Mouse (Mus musculus) cerebellum, adult 2 months (tissue): ENCODE data around the gene Msgn1. TPM values are rescaled to one million over a fixed set of nuclear protein-coding genes. Genes with fewer than 3 reads are reported as not detected.

Source experiments
- DNase-seq, 2 experiments: peaks; one replicate each; pipeline ENCODE4 v3.0.0; 2021
- H3K27ac ChIP-seq: fragments of 200-500 bp; 2 replicates; pipeline ENCODE4 v1.5.1; 2012; ENCODE audit warnings: low read length, control low read depth, inconsistent platforms; ENCODE audit not compliant: insufficient read depth
- H3K27me3 ChIP-seq: fragments of 200-500 bp; 2 replicates; pipeline ENCODE4 v1.6.1; 2012; ENCODE audit warnings: inconsistent platforms, mild to moderate bottlenecking, low read length, moderate library complexity; ENCODE audit not compliant: control insufficient read depth, insufficient read depth
- H3K4me1 ChIP-seq: fragments of 200-500 bp; 2 replicates; pipeline ENCODE4 v1.6.1; 2011; ENCODE audit warnings: low read length; ENCODE audit not compliant: control insufficient read depth, insufficient read depth
- H3K4me3 ChIP-seq: fragments of 200-500 bp; replicated peaks from 2 replicates; pipeline ENCODE3; 2011; ENCODE audit warnings: mild to moderate bottlenecking, low read depth, low read length, control low read depth; ENCODE audit not compliant: insufficient read depth
- CTCF ChIP-seq: fragments of 200-500 bp; IDR thresholded peaks from 2 replicates; pipeline ENCODE4 v1.5.1; 2011; ENCODE audit warnings: low read depth, mild to moderate bottlenecking, control low read depth, low read length, moderate library complexity, borderline replicate concordance; ENCODE audit not compliant: insufficient read depth
- POLR2A ChIP-seq: fragments of 200-500 bp; IDR thresholded peaks from 2 replicates; pipeline ENCODE4 v1.6.1; 2011; ENCODE audit warnings: low read length, control low read depth, borderline replicate concordance; ENCODE audit not compliant: insufficient read depth
- WGBS: fragments of 180-500 bp; shearing (Covaris S2); methylation state at CpG from one replicate; pipeline ENCODE4 v1.1.7; 2018; 5-methylcytosine and 5-hydroxymethylcytosine counted together
- polyA plus RNA-seq: library from polyadenylated mRNA; depleted of rRNA; stranded (reverse); fragments of >200 nt; gene quantifications from 2 replicates; pipeline ENCODE4 v1.2.3, GENCODE M21; 2012

Msgn1 gene
- polyA plus RNA-seq, 1 experiment, result not detected

- no peak overlapping the region for H3K27ac ChIP-seq
- no peaks in the 10 kb centered on the region; the same call in 1 of the 2 replicates for H3K27me3 ChIP-seq
- TF ChIP-seq POLR2A (no peak), CTCF (no peak)
- H3K4me3 ChIP-seq, result no peak overlapping the region
- no peaks in the 10 kb centered on the region for H3K4me1 ChIP-seq
- DNase-seq, result no peak
- 95% methylated on average over 10 of the region's 10 CpGs for WGBS
Observed at GRCm38 (mm10) chr12:11223090-11223489, 14.3 kb upstream of the Msgn1 start.

- Histone ChIP-seq H3K27me3 (no peaks in the 10 kb centered on the region; the same call in 1 of the 2 replicates), H3K4me1 (no peaks in the 10 kb centered on the region), H3K4me3 (no peak overlapping the region), H3K27ac (no peak overlapping the region)
- no peak for DNase-seq
- 70% methylated on average over 3 of the region's 3 CpGs for WGBS
- TF ChIP-seq POLR2A, result no peak
- no peak for TF ChIP-seq CTCF
Observed at GRCm38 (mm10) chr12:11222566-11222965, 13.8 kb upstream of the Msgn1 start.

- no peak for DNase-seq
- TF ChIP-seq CTCF, result no peak
- no peak for TF ChIP-seq POLR2A
- Histone ChIP-seq H3K4me3 (no peak overlapping the region), H3K27me3 (no peaks in the 10 kb centered on the region; the same call in 1 of the 2 replicates), H3K27ac (no peak overlapping the region), H3K4me1 (no peaks in the 10 kb centered on the region)
- WGBS, result 53% methylated on average over 20 of the region's 20 CpGs
Observed at GRCm38 (mm10) chr12:11221524-11222330, 13.0 kb upstream of the Msgn1 start.

- TF ChIP-seq POLR2A (no peak), CTCF (no peak)
- DNase-seq, result no peak
- Histone ChIP-seq H3K27ac (no peak overlapping the region), H3K27me3 (no peaks in the 10 kb centered on the region), H3K4me3 (no peak overlapping the region), H3K4me1 (no peaks in the 10 kb centered on the region)
- WGBS, result 79% methylated on average over 7 of the region's 7 CpGs
Observed at GRCm38 (mm10) chr12:11217726-11218250, 9.0 kb upstream of the Msgn1 start.

GRCm38 (mm10) chr12:11216454-11216853 lies 7.7 kb upstream of the Msgn1 start:
- H3K4me3 ChIP-seq, result no peak overlapping the region
- no peak for TF ChIP-seq CTCF
- TF ChIP-seq POLR2A, result no peak
- H3K4me1 ChIP-seq, result no peaks in the 10 kb centered on the region
- H3K27ac ChIP-seq, result no peak overlapping the region
- H3K27me3 ChIP-seq, result no peaks in the 10 kb centered on the region
- DNase-seq, result no peak
- 52% methylated on average over 3 of the region's 3 CpGs for WGBS

- Histone ChIP-seq H3K27me3 (no peaks in the 10 kb centered on the region), H3K27ac (no peak overlapping the region), H3K4me3 (no peak overlapping the region), H3K4me1 (no peaks in the 10 kb centered on the region)
- no peak for TF ChIP-seq CTCF
- no peak for TF ChIP-seq POLR2A
- 76% methylated on average over 2 of the region's 2 CpGs for WGBS
- no peak for DNase-seq
Observed at GRCm38 (mm10) chr12:11215555-11215954, 6.8 kb upstream of the Msgn1 start.

GRCm38 (mm10) chr12:11214776-11215175 lies 6.0 kb upstream of the Msgn1 start:
- Histone ChIP-seq H3K4me1 (no peaks in the 10 kb centered on the region), H3K4me3 (no peak overlapping the region), H3K27me3 (no peaks in the 10 kb centered on the region), H3K27ac (no peak overlapping the region)
- TF ChIP-seq CTCF, result no peak
- no peak for TF ChIP-seq POLR2A
- no peak for DNase-seq

GRCm38 (mm10) chr12:11212881-11213280 lies 4.1 kb upstream of the Msgn1 start:
- no peaks in the 10 kb centered on the region for H3K4me1 ChIP-seq

More at GRCm38 (mm10) chr12:11212881-11213280, 4.1 kb upstream of the Msgn1 start:
- Histone ChIP-seq H3K4me3 (no peak overlapping the region), H3K27me3 (no peaks in the 10 kb centered on the region), H3K27ac (no peak overlapping the region)
- DNase-seq, result no peak
- 21% methylated on average over 1 of the region's 1 CpGs for WGBS
- TF ChIP-seq POLR2A (no peak), CTCF (no peak)
